Mouse (Mus musculus): ENCODE measurements around the gene Osbpl8. TPM values are rescaled to one million over a fixed set of nuclear protein-coding genes. Genes with fewer than 3 reads are reported as not detected.

The Osbpl8 gene
- total and polyA plus RNA-seq, 3 experiments = 12.9 to 26.4 (median 23.4) TPM

- no peak for TF ChIP-seq MXI1 (IDR thresholded peaks at IDR 0.05; ENCODE audit: low read depth, low read length)
- TF ChIP-seq ETS1 (conservative IDR thresholded peaks at IDR 0.05; ENCODE audit: low read depth, low read length) = peak; percentile 99
- TF ChIP-seq NELFE (IDR thresholded peaks at IDR 0.05; ENCODE audit: low read depth, low read length) = no peak
- no peak for TF ChIP-seq RAD21 (IDR thresholded peaks at IDR 0.05; ENCODE audit: low read depth, low read length)
- TF ChIP-seq MAFK (IDR thresholded peaks at IDR 0.05; ENCODE audit: insufficient replicate concordance, low read length) = peak; percentile 67; the same call in 1 of the 2 replicates
- TF ChIP-seq CHD1 (IDR thresholded peaks at IDR 0.05; ENCODE audit: low read depth, low read length) = no peak
- TF ChIP-seq ZNF384 (IDR thresholded peaks at IDR 0.05; ENCODE audit: low read depth, low read length) = no peak
- TF ChIP-seq ZC3H11A (IDR thresholded peaks at IDR 0.05; ENCODE audit: low read depth, low read length) = no peak
- TF ChIP-seq BHLHE40 (IDR thresholded peaks at IDR 0.05; ENCODE audit: low read depth, low read length) = peak; percentile 84
- TF ChIP-seq USF2 (conservative IDR thresholded peaks at IDR 0.05; ENCODE audit: low read depth, low read length) = no peak
- TF ChIP-seq TBP (conservative IDR thresholded peaks at IDR 0.05; ENCODE audit: low read depth, low read length) = no peak
- TF ChIP-seq IRF4 (IDR thresholded peaks at IDR 0.05; ENCODE audit: low read depth, low read length) = peak; percentile 99
- no peak for TF ChIP-seq POLR2A (IDR thresholded peaks at IDR 0.05; ENCODE audit: low read depth, low read length)
- TF ChIP-seq E2F4 (IDR thresholded peaks at IDR 0.05; ENCODE audit: insufficient replicate concordance, low read depth, low read length) = no peak
- TF ChIP-seq CTCF (conservative IDR thresholded peaks at IDR 0.05 in 1 of 2, IDR thresholded peaks at IDR 0.05 in 1 of 2; ENCODE audit: low read depth in 2 of 2, low read length in 2 of 2) = no peak
- TF ChIP-seq HCFC1 (IDR thresholded peaks at IDR 0.05; ENCODE audit: low read depth, low read length) = no peak; the same call in 1 of the 2 replicates
Measured at GRCm38 (mm10) chr10:111234450-111235288, 70.1 kb downstream of the Osbpl8 start (continued).

- H3K4me1 ChIP-seq (ENCODE audit: control insufficient read depth in 1 of 2, insufficient read depth in 2 of 2) = peaks cover 7 to 22% of the 10 kb centered on the region in 2 experiments
- peak overlapping the region; percentile 47 for H3K9ac ChIP-seq (ENCODE audit: insufficient read depth, low read depth)
- no peaks in the 10 kb centered on the region for H3K27me3 ChIP-seq (replicated peaks)
- no peak for TF ChIP-seq USF1 (IDR thresholded peaks at IDR 0.05; ENCODE audit: low read depth, low read length)
- no peak for TF ChIP-seq MYC (IDR thresholded peaks at IDR 0.05; ENCODE audit: low read depth, low read length)
- no peak for TF ChIP-seq E2F4 (IDR thresholded peaks at IDR 0.05; ENCODE audit: insufficient replicate concordance, low read depth, low read length)
- no peak for TF ChIP-seq NRF1 (IDR thresholded peaks at IDR 0.05; ENCODE audit: low read depth, low read length)
- TF ChIP-seq ZNF384 (IDR thresholded peaks at IDR 0.05; ENCODE audit: low read depth, low read length) = no peak
- TF ChIP-seq SMC3 (IDR thresholded peaks at IDR 0.05; ENCODE audit: low read depth, low read length) = no peak
- no peak for TF ChIP-seq MEF2A (IDR thresholded peaks at IDR 0.05; ENCODE audit: borderline replicate concordance, low read depth, low read length)
- no peak for TF ChIP-seq CHD1 (IDR thresholded peaks at IDR 0.05; ENCODE audit: low read depth, low read length)
- TF ChIP-seq IRF4 (IDR thresholded peaks at IDR 0.05; ENCODE audit: low read depth, low read length) = no peak
- no peak for TF ChIP-seq BHLHE40 (IDR thresholded peaks at IDR 0.05; ENCODE audit: low read depth, low read length)
- TF ChIP-seq JUND (conservative IDR thresholded peaks at IDR 0.05; ENCODE audit: low read depth, low read length) = no peak
- TF ChIP-seq ELF1 (IDR thresholded peaks at IDR 0.05; ENCODE audit: low read depth, low read length) = no peak
- H3K79me2 ChIP-seq (replicated peaks; ENCODE audit: control insufficient read depth, extremely low read depth, insufficient read depth, poor library complexity, severe bottlenecking) = peaks cover 19% of the 10 kb centered on the region
- no peak overlapping the region for H3K4me3 ChIP-seq (replicated peaks in 1 of 3; ENCODE audit: low read depth in 2 of 3, low read length in 2 of 3, poor library complexity in 1 of 3)
- peak overlapping the region; percentile 97 for H3K4me2 ChIP-seq (ENCODE audit: insufficient read depth, low read depth, poor library complexity, severe bottlenecking)
- dilution Hi-C loops (cut with MboI; ENCODE audit: extremely low pct_ligation_motif_present, extremely low pct_unique_long_range_greater_than_20kb, low sequenced_read_pairs) = no loop called here
- no peak for DNase-seq (ENCODE audit: extremely low read depth)
- H3K9me3 ChIP-seq (replicated peaks; ENCODE audit: low read length) = no peaks in the 10 kb centered on the region
- peak overlapping the region; percentile 69 for H3K27ac ChIP-seq (ENCODE audit: insufficient read depth, low read depth)
- in situ Hi-C loops (cut with MboI; ENCODE audit: low pct_ligation_motif_present, low pct_unique_long_range_greater_than_20kb, low sequenced_read_pairs) = no loop called here
- H3K36me3 ChIP-seq (replicated peaks in 1 of 2; ENCODE audit: control insufficient read depth in 1 of 2, insufficient read depth in 1 of 2, low read length in 1 of 2) = peaks cover 6 to 23% of the 10 kb centered on the region in 2 experiments
Measured at GRCm38 (mm10) chr10:111235289-111235570, 70.7 kb downstream of the Osbpl8 start.

Data from CH12.LX (cell line).